Mouse (Mus musculus) testis, postnatal 14 days (tissue): Measurements from ENCODE around the gene Rbm33.

Experiments used
- DNase-seq: peaks from one replicate; pipeline ENCODE4 v3.0.0; 2021; ENCODE audit warnings: low spot score

Gene Rbm33

DNA sequence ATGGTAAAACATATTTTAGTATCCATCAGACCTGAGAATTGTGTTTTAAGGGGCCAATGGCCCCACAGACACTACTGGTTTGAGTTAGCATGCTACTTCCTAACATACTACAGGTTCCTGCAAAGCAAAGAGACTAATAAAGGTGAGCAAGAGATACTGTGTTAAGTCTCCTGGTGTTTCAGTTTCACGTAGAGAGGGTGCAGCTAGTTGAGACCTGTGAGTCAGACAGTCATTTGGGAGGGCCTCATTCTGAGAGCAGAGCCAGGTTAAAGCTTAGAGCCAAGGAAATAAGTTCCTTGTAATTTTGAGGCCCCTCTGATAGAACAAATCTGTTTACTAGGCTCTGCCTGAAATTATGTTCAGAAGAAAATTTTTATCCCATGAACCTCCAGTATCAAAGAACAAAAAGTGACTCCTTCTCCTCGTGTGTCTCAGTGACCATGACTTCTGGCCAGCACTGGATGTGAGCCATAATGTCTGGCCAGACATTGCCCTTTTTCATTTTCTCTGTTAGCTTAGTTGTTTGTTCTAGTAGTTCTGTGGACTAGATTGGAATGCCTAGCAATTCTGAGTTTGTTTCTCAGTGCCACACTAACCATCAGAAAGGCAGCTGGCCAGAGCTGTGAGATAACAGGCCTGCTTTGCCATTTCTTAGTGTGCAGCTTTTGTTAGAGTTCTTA is 95.2 kb downstream of the Rbm33 start:
- DNase-seq, result peak; percentile 42

DNA sequence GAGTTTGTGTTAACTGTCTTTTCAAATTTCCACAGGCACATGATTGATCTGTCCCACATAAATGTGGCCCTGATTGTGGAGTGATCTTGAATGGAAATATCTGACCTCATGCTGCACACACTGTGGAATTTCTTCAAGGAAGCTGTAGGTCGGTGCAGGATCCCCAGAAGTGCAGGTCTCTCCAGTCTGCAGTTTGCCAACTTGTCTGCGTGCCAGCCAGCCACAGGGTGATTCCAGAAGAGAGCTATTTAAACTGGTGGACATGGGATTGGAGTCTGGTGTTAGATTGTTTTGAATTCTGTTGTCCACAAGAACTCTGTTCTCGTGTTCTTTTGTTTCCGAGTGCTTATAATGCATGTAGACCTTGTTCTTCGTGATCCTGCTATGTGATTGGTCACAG is 96.6 kb downstream of the Rbm33 start:
- no peak for DNase-seq

DNA sequence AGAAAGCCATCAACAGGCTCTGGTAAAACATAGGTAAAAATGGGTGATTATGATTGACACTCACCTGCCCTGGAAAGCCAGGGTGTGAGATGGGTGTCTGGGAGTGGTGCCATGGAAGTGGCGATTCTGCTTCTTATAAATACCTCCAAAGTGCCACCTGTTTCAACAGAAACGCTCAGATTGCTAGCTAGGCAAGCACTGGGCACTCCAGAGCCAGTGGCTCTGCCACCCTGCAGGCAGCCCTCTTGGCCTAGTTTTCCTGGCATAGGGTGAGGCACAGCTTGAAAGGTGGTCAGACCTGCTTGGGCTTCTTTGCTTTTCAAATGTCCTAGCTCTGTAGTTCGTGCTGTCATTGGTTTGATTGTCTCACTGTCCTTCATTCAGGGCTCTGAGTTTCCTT is 97.2 kb downstream of the Rbm33 start:
- DNase-seq, result no peak

DNA sequence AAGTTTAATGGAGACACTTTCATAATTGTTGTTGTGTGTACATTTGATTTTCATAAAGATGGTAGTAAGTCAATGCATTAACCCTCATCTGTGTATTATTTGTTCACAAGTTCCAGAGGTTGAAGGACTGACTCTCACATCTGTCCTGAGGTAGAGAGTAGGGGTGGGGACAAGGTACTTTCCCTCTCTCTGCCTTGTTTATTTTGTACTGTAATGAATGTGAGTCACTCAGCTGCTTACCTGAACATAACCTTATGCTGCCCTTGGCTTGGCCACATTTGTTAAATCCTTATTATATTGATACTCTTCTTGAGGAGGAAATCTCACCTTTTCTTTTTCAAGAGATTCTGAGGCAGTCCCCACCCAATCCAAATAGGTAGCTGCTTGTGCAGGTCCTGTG is 99.1 kb downstream of the Rbm33 start:
- DNase-seq, result no peak

DNA sequence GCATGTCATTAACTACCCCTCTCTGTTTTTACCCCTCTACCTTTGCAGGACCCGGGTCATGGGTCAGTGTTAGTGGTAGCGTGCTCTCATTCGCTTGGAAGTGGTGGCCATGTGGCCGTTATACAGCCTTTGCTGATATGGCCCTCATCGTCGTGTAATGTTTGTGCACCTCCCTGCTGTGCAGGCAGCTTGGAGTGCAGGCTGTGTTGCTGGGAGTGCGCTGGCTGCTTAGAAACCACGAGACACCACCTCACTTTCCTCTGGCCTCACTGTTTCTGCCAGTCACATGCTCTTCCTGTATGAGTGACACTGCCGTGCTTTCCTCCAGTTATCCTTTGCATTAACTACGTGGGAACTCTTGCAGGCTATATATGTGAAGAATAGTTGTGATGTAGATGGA is 101.8 kb downstream of the Rbm33 start:
- no peak for DNase-seq

DNA sequence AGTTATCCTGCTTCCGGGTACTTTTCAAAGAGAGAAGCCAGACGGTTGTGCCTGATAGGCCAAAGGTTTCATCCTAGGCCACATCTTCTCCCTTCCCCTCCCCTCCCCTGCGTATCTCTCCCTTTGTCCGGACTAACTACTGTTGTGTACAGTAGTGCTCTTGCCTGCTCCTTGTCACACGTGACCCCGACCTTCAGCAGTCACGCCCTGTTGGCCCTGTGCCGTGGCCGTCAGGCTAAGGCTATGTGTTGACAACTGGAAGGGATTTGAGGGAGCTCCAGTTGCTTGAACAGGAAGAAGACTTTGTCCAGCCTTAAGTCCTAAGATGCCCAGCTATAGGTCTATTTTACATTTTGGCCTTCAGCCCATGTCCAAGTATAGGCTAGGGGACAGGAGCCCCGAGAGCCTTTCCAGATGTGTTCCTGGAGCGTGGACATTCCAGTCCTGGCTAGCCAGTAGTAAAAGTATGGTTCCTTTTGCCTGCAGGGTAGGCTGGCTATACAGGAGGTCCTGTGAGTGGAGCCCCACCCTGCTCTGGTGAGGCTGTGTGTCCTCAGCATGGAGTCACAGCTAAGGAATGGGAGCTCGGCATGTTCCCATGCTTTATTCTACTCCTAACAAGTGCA is 102.8 kb downstream of the Rbm33 start:
- DNase-seq, result no peak

- DNase-seq, result peak; percentile 3
Observed at GRCm38 (mm10) chr5:28423781-28424180, 106.9 kb downstream of the Rbm33 start.

GRCm38 (mm10) chr5:28425926-28426325 is 109.0 kb downstream of the Rbm33 start:
- DNase-seq, result no peak

DNA sequence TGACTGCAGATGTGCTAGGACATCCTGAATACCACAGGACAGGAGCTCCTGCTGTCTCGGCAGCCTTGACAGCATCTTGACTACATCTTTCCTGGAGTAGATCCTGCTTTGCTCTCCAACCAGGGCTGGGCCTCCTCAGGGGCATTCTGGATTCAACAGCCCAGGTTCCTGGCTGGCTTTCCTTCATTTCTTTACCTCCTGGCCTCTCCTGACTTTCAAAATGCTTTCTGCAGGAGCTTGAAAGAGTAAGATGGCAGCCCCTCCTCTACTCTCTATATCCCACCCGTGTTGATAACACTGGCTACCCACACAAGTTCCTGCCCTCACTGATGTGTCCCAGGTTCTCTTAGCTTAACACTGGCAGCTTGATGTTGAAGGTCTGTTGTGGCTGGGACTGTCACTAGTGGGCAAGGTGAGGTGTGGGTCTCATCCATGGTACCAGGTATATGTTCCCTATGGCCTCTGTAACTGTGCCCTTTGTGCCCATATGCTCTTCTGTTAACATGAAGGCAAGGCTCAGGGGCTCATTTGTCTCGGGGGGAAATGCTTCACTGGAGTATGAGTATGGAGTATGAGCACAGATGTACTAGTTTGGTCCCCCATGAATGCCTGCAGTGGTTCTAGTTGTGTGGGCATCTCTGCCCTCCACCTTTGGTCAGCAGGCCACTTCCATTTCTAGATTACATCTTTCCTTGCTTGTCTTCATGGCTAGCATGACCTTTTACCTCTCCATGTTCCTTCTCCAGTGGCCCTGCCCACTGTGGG is 133.4 kb downstream of the Rbm33 start:
- no peak for DNase-seq

GRCm38 (mm10) chr5:28451053-28451638 is 134.2 kb downstream of the Rbm33 start:
- DNase-seq, result peak; percentile 73

GRCm38 (mm10) chr5:28453086-28453485 is 136.2 kb downstream of the Rbm33 start:
- no peak for DNase-seq

DNA sequence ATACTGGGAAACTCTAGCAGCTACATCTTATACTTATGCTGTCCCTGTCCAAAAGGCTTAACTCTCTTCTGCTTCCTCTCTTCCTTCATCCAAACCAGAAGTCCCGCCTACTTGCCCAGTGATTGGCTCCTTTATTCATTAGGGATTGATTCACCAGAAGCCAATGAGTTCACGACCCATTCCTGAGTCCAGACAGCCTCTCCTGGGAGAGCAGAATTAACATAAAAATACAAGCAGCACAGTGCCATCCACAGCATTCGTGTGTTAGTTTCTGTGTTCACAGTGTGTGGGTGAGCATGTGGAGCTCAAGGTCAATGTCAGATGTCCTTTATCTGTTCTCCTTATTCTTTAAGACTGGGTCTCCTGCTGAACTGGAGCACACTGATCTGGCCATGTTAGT is 136.6 kb downstream of the Rbm33 start:
- DNase-seq, result no peak

- peak; percentile 2 for DNase-seq
Observed at GRCm38 (mm10) chr5:28454546-28454945, 137.6 kb downstream of the Rbm33 start.

GRCm38 (mm10) chr5:28455721-28456120 is 138.8 kb downstream of the Rbm33 start:
- DNase-seq, result peak; percentile 2

DNA sequence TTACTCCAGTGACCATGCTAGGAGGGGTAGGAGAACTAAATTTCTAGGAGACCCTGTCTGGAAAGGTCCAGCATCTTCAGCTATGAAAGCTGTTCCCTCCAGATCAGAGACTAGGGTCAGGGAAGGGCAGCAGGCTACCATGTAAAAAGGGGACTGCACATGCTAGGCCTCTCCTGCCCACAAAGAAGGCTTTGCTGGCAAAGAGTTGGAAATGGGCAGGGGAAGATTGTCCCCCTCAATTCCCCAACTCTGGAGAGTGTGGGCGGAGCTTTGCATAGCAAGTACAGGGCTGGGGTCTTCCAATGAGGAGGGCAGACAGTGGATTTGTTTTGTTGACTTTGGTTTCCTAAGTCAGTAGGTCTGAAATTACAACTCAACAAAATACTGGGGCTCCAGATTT is 139.4 kb downstream of the Rbm33 start:
- DNase-seq, result peak; percentile 1

DNA sequence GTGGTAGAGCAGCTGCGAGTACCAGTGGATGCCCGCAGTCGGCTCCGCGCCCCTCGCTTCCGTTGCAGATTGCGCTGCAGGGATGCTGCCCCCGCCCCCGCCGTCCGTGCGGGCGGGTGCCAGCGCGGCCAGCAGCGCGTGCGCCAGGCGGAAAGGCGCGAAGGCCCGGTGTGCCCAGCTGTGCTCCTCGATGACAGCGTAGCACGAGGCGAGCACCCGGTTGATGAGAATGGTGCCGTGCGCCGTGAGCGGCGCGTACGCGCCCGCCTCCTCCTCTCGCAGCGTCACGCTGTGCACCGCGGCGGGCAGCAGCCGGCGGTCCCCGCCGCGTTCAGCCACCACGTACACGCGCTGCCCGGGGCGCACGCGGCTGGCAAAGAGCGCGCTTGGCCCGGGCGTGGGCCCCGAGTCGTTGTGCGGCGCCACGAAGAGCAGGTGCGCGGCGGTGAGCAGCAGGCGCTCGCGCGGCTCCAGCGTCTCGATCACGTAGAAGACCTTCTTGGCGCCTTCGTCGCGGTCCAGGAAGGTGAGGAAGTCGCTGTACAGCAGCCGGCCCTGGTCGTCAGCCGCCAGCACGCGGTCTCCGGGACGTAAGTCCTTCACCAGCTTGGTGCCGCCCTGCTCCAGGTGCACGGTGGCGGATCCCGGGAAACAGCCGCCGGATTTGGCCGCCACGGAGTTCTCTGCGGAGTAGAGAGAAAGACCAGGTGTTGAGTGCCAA is 141.2 kb downstream of the Rbm33 start:
- peak; percentile 21 for DNase-seq

GRCm38 (mm10) chr5:28458821-28459240 is 141.9 kb downstream of the Rbm33 start:
- DNase-seq, result no peak

DNA sequence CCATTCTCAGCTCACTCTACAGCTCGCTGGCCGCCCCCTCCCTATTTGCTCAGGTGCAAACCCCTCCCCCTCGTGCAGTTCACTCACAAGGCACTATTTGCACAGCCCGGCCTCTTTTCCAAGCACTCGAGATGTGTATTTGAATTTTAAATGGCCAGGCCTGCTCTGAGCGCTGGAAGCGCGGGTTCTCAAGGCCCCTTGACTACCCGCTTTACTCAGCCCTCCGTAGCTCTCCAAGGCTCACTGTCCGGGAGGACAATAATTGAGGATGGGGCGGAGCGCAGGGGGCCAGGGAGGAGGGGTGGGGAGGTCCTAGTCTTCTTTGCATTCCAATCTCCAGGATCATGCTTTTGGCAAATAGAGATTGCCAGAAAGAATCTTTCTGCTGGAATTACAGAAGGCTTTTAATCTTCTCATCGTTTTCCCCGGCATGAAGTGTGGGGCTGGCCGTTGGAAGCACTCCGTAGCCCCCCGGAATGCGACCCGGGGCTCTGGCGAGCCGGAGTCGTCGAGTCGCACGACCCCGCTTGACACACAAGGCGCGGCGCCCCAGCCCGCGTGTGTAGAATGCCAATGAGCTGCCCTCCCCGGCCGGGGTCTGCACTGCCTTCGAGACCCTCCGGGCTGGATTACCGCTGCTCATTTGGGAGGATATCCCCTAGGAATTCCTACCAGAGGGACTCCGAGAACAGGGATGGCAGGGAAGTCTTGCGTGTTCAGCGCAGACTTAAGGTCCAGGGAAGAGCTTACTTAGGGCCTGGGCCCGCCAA is 142.7 kb downstream of the Rbm33 start:
- DNase-seq, result no peak

- no peak for DNase-seq
Observed at GRCm38 (mm10) chr5:28460556-28461350, 143.8 kb downstream of the Rbm33 start.

DNA sequence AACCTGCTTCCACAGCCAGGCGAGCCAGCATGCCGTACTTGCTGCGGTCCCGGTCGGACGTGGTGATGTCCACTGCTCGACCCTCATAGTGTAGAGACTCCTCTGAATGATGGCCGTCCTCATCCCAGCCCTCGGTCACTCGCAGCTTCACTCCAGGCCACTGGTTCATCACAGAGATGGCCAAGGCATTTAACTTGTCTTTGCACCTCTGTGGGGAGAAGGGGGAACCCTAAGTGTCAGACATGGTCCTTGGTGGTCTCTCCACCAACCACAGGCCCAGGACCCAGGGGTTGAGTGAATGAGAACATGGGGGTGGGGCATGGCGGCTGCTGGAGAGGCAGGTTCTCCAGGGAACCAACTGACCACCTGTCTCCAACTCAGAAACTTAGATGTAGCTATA is 144.5 kb downstream of the Rbm33 start:
- no peak for DNase-seq
